ENCODE assay signal across 8 mouse cellular contexts in genomic region chr4:136311042-136311999, GRCm38 (mm10). TPM values are rescaled to one million over a fixed set of nuclear protein-coding genes. Genes with fewer than 3 reads are reported as not detected.
DNase-seq lines count a peak whose midpoint lies in the region; ATAC-seq lines count a peak whose summit lies in the region.

No protein-coding gene starts in this region.

- H3K4me2 ChIP-seq in forebrain, embryonic 11.5 days (ENCODE audit: low read depth, low read length, severe bottlenecking) = peak overlapping the region; percentile 78
- H3K4me2 ChIP-seq in heart, embryonic 16.5 days (ENCODE audit: low read depth, low read length) = peak overlapping the region; percentile 73

- no peaks in the 10 kb centered on the region for H3K9me3 ChIP-seq in forebrain, embryonic 11.5 days (ENCODE audit: control insufficient read depth, low read length)
- no peaks in the 10 kb centered on the region for H3K9me3 ChIP-seq in heart, embryonic 16.5 days (replicated peaks; ENCODE audit: control insufficient read depth, low read length)

- H3K27me3 ChIP-seq in forebrain, embryonic 11.5 days (ENCODE audit: control insufficient read depth, insufficient read depth, low read length) = no peaks in the 10 kb centered on the region
- H3K27me3 ChIP-seq in heart, embryonic 16.5 days (ENCODE audit: control insufficient read depth, insufficient read depth, low read length) = no peaks in the 10 kb centered on the region

- H3K4me1 ChIP-seq in forebrain, embryonic 11.5 days (replicated peaks; ENCODE audit: control insufficient read depth, insufficient read depth, low read length) = peaks cover 10% of the 10 kb centered on the region
- H3K4me1 ChIP-seq in heart, embryonic 16.5 days (ENCODE audit: control insufficient read depth, insufficient read depth, low read length) = peaks cover 28% of the 10 kb centered on the region

- peak; percentile 63 for DNase-seq in ES-CJ7 (ENCODE audit: low read depth, low spot score)
- DNase-seq in brain, embryonic 18.5 days (ENCODE audit: low read depth, low spot score) = peak; percentile 22
- peak; percentile 84 for DNase-seq in forebrain, embryonic 11.5 days (ENCODE audit: low spot score)
- DNase-seq in kidney, postnatal 25 days = peak; percentile 67 to 86
- DNase-seq in lung, postnatal 25 days (ENCODE audit: low spot score) = peak; percentile 55
- peak; percentile 64 for DNase-seq in retina, postnatal 1 day
- peak; percentile 20 for DNase-seq in urinary bladder, postnatal 10 days (ENCODE audit: low spot score)

- peak; percentile 80; the same call in 1 of the 2 replicates for ATAC-seq in forebrain, embryonic 11.5 days (replicated peaks; ENCODE audit: low FRiP score)
- ATAC-seq in heart, embryonic 16.5 days (replicated peaks; ENCODE audit: extremely low read depth, insufficient read depth, low FRiP score) = peak; percentile 38

- peak overlapping the region; percentile 98 for H3K27ac ChIP-seq in forebrain, embryonic 11.5 days (ENCODE audit: low read depth, low read length)
- H3K27ac ChIP-seq in heart, embryonic 16.5 days (ENCODE audit: low read length) = peak overlapping the region; percentile 94

- H3K4me3 ChIP-seq in forebrain, embryonic 11.5 days (ENCODE audit: low read depth, low read length) = peak overlapping the region; percentile 100
- peak overlapping the region; percentile 86 for H3K4me3 ChIP-seq in heart, embryonic 16.5 days (ENCODE audit: low read length)

- under 1% methylated on average over 77 of the region's 81 CpGs for WGBS in forebrain, embryonic 11.5 days
- WGBS in heart, embryonic 16.5 days = under 1% methylated on average over 81 of the region's 81 CpGs

- H3K9ac ChIP-seq in forebrain, embryonic 11.5 days (ENCODE audit: low read length) = peak overlapping the region; percentile 100
- H3K9ac ChIP-seq in heart, embryonic 16.5 days (ENCODE audit: low read length) = peak overlapping the region; percentile 97

- no peaks in the 10 kb centered on the region; the same call in 1 of the 2 replicates for H3K36me3 ChIP-seq in forebrain, embryonic 11.5 days (ENCODE audit: control insufficient read depth, insufficient read depth, low read length)
- no peaks in the 10 kb centered on the region for H3K36me3 ChIP-seq in heart, embryonic 16.5 days (ENCODE audit: control insufficient read depth, insufficient read depth)

RNA-seq across cellular contexts. Expression of gene Hnrnpr, which starts 0.6 kb away (rescaled TPM):
- polyA plus RNA-seq in forebrain, embryonic 11.5 days (2014; fragmentation: Nextera tagmentation; extraction: Ambion mirVana) = 193 and 215 TPM in 2 replicates
- polyA plus RNA-seq in heart, embryonic 16.5 days (2015; fragmentation: Nextera tagmentation; extraction: Ambion mirVana) = 95.6 and 95.8 TPM in 2 replicates

RNA-seq across cellular contexts. Expression of gene Zfp46, which starts 26.8 kb away (rescaled TPM):
- 28.2 and 30.8 TPM in 2 replicates for polyA plus RNA-seq in forebrain, embryonic 11.5 days (2014; fragmentation: Nextera tagmentation; extraction: Ambion mirVana)
- 20.0 and 22.0 TPM in 2 replicates for polyA plus RNA-seq in heart, embryonic 16.5 days (2015; fragmentation: Nextera tagmentation; extraction: Ambion mirVana)

Comparison
In these comparisons a context has a peak if more than half of its experiments do, and no peak if none do; other contexts are left out.
1. Peak in every context shown above with its lines: DNase-seq, ATAC-seq, H3K4me3 ChIP-seq and H3K27ac ChIP-seq.
2. DNase-seq: peak in every context shown above with its lines; median percentile 84 in forebrain, embryonic 11.5 days; 76 in kidney, postnatal 25 days; 64 in retina, postnatal 1 day; 63 in ES-CJ7; 55 in lung, postnatal 25 days; 22 in brain, embryonic 18.5 days; 20 in urinary bladder, postnatal 10 days.